Mouse (Mus musculus): ENCODE measurements at regions not wholly inside any gene's neighbourhood (a gene's known extent, or its start where the extent isn't known, plus 50 kb on each side); places are given as distances from the start of the nearest gene placed in this dataset.
A peak's percentile ranks its signal among the peaks of the same experiment; 100 is the strongest.

DNA sequence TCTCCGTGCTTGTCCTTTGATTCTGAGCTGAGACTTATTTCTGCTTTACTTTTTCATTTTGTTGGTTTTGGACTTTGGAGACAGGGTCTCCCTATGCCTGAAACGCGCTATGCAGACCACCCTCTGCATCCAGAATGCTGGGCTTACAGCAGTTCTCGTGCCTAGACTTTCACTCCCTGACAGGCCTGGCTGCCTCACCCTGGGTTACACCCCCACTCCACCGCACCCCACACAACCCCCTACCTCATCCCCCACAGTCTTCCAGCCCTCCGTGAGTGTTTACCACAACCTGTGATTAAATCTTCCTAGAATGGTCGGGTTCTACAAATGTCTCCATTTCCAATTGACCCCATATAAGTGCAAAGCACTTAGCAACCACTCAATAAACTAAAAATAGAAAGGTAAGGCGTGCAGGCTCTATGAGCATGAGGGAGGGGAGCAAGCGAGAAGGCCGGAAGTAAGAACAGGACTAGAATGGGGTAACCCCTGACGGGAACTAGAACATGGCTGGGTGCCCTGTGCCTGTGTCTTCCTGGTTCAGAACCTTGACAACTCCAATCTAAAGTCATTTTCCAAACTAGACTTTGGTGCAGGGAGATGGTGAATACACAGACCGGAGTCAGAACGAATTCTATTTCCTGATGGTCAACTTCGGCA lies 131.2 kb upstream of the Lef1 start:
- DNase-seq (ENCODE audit: low spot score in 2 of 2) = no peak

DNA sequence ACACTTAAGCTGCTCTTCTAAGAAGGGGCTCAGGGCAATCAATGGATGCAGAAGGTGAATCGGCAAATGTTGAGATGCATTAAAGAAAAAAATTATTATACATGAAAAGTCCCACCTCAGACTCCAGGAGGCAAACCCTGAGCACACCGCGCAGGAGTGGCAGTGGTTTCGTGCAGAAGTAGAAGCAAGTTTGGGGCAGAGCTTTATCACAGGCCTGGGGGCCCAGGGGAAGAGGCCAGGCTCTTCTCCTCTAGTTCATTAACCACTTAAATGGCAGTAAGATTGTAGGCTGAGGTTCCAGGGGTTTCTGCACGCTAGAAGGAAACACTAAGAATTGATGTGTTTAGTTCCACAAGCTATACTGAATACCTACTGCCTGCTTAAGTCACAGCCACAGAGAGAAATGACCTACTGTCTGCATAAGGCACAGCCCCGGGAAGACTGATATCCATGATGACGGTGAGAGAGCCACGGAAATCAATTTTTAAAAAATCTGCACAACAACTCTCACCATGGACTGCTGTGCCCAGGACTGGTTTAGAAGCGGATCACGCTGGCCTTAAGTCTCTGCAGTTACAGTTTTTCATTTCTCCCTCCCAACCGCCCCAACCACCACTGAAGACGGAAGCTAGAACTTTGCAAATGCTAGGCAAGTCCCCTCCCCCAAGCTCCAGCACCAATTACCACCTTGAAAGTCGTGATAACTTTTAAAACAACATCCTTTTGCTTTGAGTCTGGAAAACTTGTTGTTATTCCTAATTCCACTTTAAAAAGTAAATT lies 132.2 kb upstream of the Lef1 start:
- no peak for DNase-seq (ENCODE audit: low spot score in 2 of 2)

DNA sequence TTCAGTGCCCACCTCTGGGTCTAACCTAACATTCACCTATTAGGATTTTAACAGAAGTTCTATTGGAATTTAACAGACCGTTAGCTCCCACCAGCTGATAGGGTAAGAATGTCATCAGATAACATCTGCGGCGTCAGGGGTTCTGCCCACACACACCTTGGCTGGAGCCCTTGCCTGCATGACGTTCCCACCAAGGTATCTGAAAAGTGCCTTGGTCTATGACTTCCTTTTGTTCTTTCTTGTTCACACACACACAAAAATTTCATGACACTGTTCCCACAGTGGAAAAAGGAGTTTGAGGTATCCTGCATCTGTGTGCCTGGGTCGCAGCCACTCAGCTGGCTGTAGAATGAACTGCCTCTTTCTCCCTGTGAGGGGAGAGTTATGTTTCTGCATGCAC lies 134.1 kb upstream of the Lef1 start:
- DNase-seq (ENCODE audit: low spot score in 2 of 2) = no peak

GRCm38 (mm10) chr3:130975291-130975690 lies 135.0 kb upstream of the Lef1 start:
- DNase-seq (ENCODE audit: low spot score in 2 of 2) = no peak

GRCm38 (mm10) chr3:130972126-130972525 lies 138.1 kb upstream of the Lef1 start:
- no peak for DNase-seq (ENCODE audit: low spot score in 2 of 2)

DNA sequence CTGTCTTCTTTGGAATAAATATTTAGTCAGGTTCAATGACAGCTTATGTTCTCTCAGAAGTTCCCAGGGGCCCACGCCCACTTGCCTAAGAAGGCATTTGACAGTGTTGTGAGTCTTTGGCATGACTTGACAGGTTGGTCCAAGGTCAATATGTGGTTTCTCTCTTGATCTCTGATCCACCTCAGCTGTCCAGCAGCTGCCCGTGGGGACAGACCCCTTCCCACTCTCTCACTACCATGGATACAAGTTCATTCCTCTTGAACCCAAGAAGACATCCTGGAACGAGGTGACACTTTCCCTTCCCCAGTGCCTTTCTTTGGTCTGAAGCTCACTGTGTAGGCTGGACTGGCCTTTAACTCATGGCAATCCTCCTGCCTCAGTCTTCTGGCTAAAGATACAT lies 145.0 kb upstream of the Lef1 start:
- no peak for DNase-seq (ENCODE audit: low spot score in 2 of 2)

DNA sequence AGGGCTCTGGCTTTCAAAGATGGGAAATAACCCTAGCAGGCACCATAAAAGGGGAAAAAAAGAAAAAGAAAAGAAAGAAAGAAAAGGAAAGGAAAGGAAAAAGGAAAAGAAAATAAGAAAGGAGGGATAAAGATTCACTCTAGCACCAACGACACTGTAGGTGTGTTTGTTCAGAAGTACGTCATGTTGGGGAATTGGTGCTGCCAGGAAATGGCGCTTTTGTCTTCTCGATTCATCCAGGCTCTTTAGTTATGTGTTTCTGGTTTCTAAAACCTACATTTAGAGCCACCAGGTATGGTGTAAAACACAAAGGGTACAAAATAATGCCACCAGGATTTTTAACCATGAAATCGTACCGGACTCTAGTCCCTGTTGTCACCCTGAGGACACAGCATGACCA lies 146.2 kb upstream of the Lef1 start:
- no peak for DNase-seq (ENCODE audit: low spot score in 2 of 2)

DNA sequence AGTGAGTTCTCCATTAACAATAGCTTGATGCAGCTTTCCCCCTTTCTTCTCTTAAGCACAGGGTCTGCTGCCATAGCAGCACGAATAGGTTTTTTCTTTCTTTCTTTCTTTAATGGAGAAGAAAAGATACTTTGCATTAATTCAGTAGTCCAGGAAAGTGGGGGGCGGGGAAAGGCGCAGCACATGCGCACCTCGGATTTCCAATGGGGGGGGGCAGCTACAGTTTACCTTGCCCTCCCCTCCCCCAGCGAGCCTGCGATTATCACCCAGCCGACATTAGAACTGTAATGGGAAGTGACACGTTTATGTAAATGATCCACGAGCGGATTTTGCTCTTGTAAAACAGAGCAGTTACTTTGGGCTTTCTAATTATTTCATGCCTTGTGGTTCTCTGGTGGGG lies 146.6 kb upstream of the Lef1 start:
- peak in 1 of 2 experiments; percentile 48 for DNase-seq (ENCODE audit: low spot score in 2 of 2)

DNA sequence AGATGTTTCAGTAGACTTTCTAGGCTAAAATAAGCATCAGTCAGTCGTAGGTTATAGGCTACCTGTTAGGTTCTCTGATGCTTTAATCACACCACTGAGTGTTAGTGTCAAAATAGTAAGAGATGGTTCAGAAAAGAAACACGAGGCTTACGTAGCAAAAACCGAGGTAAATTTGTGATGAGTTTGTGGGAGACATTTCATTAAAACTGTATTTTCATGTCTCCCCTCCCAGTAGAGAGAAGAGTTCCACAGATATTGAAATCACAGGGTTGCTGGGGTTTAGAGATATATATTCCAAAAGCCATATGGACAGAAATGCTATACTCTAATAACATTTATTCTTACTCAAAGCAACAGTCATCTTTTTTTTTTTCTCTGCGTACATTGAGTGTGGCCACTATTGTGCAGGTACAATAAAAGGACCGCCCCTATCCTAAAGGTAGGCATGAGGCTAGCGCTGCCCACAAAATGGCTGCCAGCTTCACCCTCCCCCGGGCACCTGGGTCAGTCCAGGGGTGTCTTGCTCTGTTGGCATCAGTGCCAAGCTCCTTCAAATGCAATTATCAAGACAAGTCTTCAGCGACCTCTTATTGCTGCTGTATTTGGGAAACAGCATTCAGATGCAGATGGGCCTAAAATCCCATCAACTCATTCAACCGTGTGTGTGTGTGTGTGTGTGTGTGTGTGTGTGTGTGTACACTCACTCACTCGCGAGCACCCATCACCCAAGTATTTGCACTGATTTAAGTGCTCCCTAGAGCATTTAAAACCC lies 147.4 kb upstream of the Lef1 start:
- DNase-seq (ENCODE audit: low spot score in 2 of 2) = peak in 1 of 2 experiments; percentile 41

DNA sequence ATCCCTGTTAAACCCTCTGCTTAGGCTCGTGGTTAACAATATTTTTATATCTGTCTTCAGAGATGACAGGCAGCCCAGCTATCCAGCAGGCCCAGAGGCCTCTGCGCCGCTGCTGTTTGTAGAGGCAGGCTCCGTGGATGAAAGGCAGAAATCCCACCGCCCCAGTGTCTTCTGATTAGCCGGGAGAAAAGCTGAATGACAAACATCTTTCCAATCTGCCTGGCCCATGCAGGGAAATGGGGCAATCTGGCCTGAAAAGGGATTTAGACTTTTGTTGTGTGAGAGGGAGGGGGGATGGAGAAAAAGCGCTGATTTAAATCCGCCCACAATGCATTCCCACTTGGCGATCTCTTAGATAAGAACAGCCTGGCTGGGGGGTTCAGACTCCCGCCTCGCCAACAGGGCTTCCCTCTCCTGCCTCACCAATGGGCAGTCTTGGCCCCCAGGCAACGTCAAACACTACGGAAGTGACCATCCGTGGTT lies 148.1 kb upstream of the Lef1 start:
- no peak for DNase-seq (ENCODE audit: low spot score in 2 of 2)

GRCm38 (mm10) chr3:130961704-130962103 lies 148.6 kb upstream of the Lef1 start:
- DNase-seq (ENCODE audit: low spot score in 2 of 2) = no peak

DNA sequence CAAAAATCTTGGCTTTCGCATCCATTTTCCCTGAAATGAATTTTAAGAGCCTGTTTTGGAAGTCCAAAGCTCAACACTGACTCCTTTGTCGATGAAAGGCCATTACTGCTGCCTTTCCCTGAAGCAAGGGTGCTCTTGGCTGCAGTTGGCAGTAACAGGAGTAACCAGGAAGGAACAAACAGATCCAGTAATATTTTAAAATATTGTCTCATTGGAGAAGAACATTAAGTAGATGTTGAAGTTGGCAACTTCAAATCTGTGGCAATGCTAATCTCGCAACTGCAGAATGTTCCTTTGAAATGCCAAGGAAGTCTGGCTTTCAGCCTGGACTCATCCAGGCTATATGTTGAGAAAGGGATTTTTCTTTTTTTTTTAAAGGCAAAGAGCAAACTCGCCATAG lies 154.3 kb upstream of the Lef1 start:
- DNase-seq (ENCODE audit: low spot score in 2 of 2) = no peak

DNA sequence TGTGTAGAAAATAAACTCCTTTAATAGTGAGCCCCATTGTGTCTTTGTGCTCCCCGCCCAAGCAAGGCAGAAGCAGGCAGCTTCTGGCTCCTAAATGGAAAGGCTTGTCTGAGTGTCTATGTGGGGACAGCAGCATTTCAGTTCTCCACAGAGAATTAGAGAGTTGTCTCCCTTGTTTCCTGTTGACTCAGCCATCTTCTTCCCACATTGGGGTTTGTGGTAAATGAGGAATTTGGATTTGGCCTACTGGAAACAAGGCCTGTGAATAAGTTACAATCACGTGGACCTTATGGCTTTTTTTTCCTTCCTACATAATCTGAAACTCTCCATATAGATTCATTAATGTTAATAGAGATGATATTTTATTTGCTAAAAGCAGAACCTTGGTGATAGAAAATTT lies 158.9 kb upstream of the Lef1 start:
- DNase-seq (ENCODE audit: low spot score in 2 of 2) = no peak

GRCm38 (mm10) chr3:130950872-130951271 lies 159.4 kb upstream of the Lef1 start:
- DNase-seq (ENCODE audit: low spot score in 2 of 2) = no peak

DNA sequence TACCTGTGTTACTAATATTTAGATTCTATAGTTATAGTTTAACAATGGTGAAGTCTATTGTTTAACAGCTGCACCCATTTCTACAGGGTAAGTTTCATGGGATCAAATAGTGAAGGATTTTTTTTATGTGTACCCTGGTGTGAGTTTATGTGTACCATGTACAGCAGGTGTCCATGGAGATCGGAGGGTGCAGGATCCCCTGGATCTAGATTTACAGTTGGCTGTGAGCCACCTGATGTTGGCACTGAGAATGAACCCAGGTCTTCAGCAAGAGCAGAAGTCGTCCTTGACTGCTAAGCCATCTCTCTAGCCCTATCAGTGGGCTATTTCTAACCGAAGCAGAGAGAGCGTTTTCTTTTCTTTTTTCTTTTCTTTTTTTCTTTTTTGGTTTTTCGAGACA lies 162.4 kb upstream of the Lef1 start:
- DNase-seq (ENCODE audit: low spot score in 2 of 2) = no peak

GRCm38 (mm10) chr3:130947277-130947606 lies 163.0 kb upstream of the Lef1 start:
- DNase-seq (ENCODE audit: low spot score in 2 of 2) = no peak

DNA sequence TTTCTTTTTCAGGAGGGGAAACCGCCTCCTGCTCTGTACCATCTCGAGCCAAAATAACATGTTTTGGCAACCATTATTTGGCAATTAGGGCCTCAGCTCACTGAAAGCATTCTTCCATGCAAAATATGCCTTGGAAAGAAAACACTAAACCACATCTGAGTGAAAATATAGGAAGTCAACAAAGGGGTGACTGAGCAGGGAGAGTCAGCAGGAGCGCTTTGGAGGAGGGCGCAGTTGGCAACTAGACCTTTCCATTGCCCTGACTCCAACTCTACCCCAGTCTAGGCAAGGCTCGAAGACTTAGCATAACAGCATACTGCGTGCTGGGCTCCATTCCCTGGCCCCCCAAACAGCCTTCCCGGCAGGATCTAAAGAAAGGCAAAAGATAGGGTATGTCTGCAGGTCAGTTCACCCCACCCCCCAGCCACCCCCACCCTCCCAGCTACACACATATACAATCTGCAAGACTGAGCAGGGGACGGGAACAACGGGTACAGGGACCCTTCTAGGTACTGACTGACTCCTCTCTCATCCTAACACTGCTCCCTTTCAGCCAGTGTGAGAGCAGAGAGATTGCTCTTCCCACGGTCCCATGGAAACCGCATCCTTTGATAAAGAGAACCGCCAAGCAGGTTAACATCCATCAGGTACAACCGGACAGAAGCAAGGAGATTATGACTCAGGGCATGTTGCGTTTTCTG lies 163.5 kb upstream of the Lef1 start:
- no peak for DNase-seq (ENCODE audit: low spot score in 2 of 2)

GRCm38 (mm10) chr3:130945861-130946449 lies 164.3 kb upstream of the Lef1 start:
- peak in 1 of 2 experiments; percentile 59 for DNase-seq (ENCODE audit: low spot score in 2 of 2)

- DNase-seq (ENCODE audit: low spot score in 2 of 2) = no peak
These were observed 164.9 kb upstream of the Lef1 start for GRCm38 (mm10) chr3:130945396-130945795.

- DNase-seq (ENCODE audit: low spot score in 2 of 2) = no peak
These were observed 166.0 kb upstream of the Lef1 start for GRCm38 (mm10) chr3:130944241-130944640.

- no peak for DNase-seq (ENCODE audit: low spot score in 2 of 2)
These were observed 167.2 kb upstream of the Lef1 start for GRCm38 (mm10) chr3:130942947-130943630.
